25 mouse cellular contexts compared by ENCODE assay signal in genomic region chrX:56416277-56416676, GRCm38 (mm10). TPM values are rescaled to one million over a fixed set of nuclear protein-coding genes. Genes with fewer than 3 reads are reported as not detected.
A peak's percentile ranks its signal among the peaks of the same experiment; 100 is the strongest.
DNase-seq lines count a peak whose midpoint lies in the region; ATAC-seq lines count a peak whose summit lies in the region.
"Had no signal": no experiment of that assay in that cellular context is flagged by ENCODE, and none has a peak within 500 bp of the region (broad histone marks: within the 10 kb centered on the region; RNA-seq: fewer than 3 reads in every experiment).

No protein-coding gene starts in this region.

- no peaks in the 10 kb centered on the region for H3K36me3 ChIP-seq in heart, embryonic 12.5 days
- H3K36me3 ChIP-seq in hindbrain, embryonic 10.5 days = no peaks in the 10 kb centered on the region
- H3K36me3 ChIP-seq: embryonic facial prominence, embryonic 10.5 days; heart, embryonic 13.5 days; hindbrain, embryonic 12.5 days had no signal

- H3K9me3 ChIP-seq in heart, embryonic 12.5 days (replicated peaks) = no peaks in the 10 kb centered on the region
- no peaks in the 10 kb centered on the region for H3K9me3 ChIP-seq in hindbrain, embryonic 10.5 days
- H3K9me3 ChIP-seq: embryonic facial prominence, embryonic 10.5 days; forebrain, embryonic 13.5 days; heart, embryonic 13.5 days; hindbrain, embryonic 12.5 days had no signal

- 0 out of 2 replicates have a peak, but pooled peaks cover 3% of the 10 kb centered on the region for H3K4me1 ChIP-seq in heart, embryonic 12.5 days (replicated peaks)
- H3K4me1 ChIP-seq in hindbrain, embryonic 10.5 days (replicated peaks) = no peaks in the 10 kb centered on the region
- H3K4me1 ChIP-seq: embryonic facial prominence, embryonic 10.5 days; forebrain, embryonic 13.5 days; hindbrain, embryonic 12.5 days had no signal

- H3K9ac ChIP-seq in heart, embryonic 12.5 days = no peak overlapping the region
- H3K9ac ChIP-seq: forebrain, embryonic 13.5 days; forebrain, postnatal 0 days; heart, embryonic 13.5 days; hindbrain, embryonic 12.5 days had no signal

- 53% methylated on average over 3 of the region's 3 CpGs for WGBS in heart, embryonic 12.5 days
- WGBS in hindbrain, embryonic 10.5 days = 81% methylated on average over 3 of the region's 3 CpGs

- H3K27me3 ChIP-seq in heart, embryonic 12.5 days (replicated peaks) = no peaks in the 10 kb centered on the region
- H3K27me3 ChIP-seq in hindbrain, embryonic 10.5 days (ENCODE audit: insufficient read depth, poor library complexity, severe bottlenecking) = no peaks in the 10 kb centered on the region
- H3K27me3 ChIP-seq: forebrain, embryonic 13.5 days; heart, embryonic 13.5 days; hindbrain, embryonic 12.5 days had no signal

- peak; percentile 88 for DNase-seq in heart, adult 11 months
- peak; percentile 17 for DNase-seq in A20 (ENCODE audit: low read depth, low spot score)
- peak; percentile 1 for DNase-seq in skeletal muscle tissue, adult 2 months (ENCODE audit: low read depth, low spot score)
- DNase-seq in hindbrain, embryonic 10.5 days (ENCODE audit: low spot score) = no peak
- DNase-seq in cerebellum, postnatal 4 days (ENCODE audit: low spot score in 2 of 2) = no peak
- DNase-seq: adrenal gland, postnatal 14 days; cerebellum, adult 8-10 months; cerebellum, postnatal 14 days; forebrain, postnatal 0 days; gastrocnemius, postnatal 25 days; heart, postnatal 36 days had no signal

- H3K27ac ChIP-seq in heart, embryonic 12.5 days (ENCODE audit: poor library complexity, severe bottlenecking) = no peak overlapping the region
- H3K27ac ChIP-seq in hindbrain, embryonic 10.5 days = no peak overlapping the region
- H3K27ac ChIP-seq: embryonic facial prominence, embryonic 10.5 days; forebrain, embryonic 13.5 days; heart, embryonic 13.5 days; hindbrain, embryonic 12.5 days had no signal

- H3K4me2 ChIP-seq in heart, embryonic 12.5 days = no peak overlapping the region
- H3K4me2 ChIP-seq: forebrain, embryonic 13.5 days; heart, embryonic 13.5 days; hindbrain, embryonic 12.5 days had no signal

- no peak overlapping the region for H3K4me3 ChIP-seq in heart, embryonic 12.5 days
- no peak overlapping the region for H3K4me3 ChIP-seq in hindbrain, embryonic 10.5 days
- H3K4me3 ChIP-seq: embryonic facial prominence, embryonic 10.5 days; forebrain, embryonic 13.5 days; heart, embryonic 13.5 days; hindbrain, embryonic 12.5 days had no signal

- ATAC-seq in heart, embryonic 12.5 days (ENCODE audit: insufficient number of reproducible peaks, low FRiP score) = no peak
- peak; percentile 50 for ATAC-seq in granulocyte monocyte progenitor cell, adult 5-6 weeks (replicated peaks; ENCODE audit: poor library complexity, severe bottlenecking)
- ATAC-seq: activated CD4-positive, CD25-positive, alpha-beta regulatory T cell, adult 4 months; forebrain, embryonic 13.5 days; forebrain, postnatal 0 days; hindbrain, embryonic 16.5 days; inflammation-experienced regulatory T-cells, adult 6 months; Patski had no signal

RNA-seq across cellular contexts. Expression of gene Gm2174, which starts 31.5 kb away (rescaled TPM):
- polyA plus RNA-seq in heart, embryonic 12.5 days (2016; fragmentation: Nextera tagmentation; extraction: Ambion mirVana) = 2.1 TPM in 1 of 2 replicates, not detected in the other
- 1.9 TPM in 1 of 2 replicates, not detected in the other for total RNA-seq in granulocyte monocyte progenitor cell, adult 5-6 weeks (2014; fragmentation: Nextera tagmentation)
- total RNA-seq in granulocyte monocyte progenitor cell, adult 5-6 weeks (2017) = 30.0 and 112 TPM in 2 replicates
- polyA plus RNA-seq in hindbrain, embryonic 10.5 days (2016; fragmentation: Nextera tagmentation; extraction: Ambion mirVana) = 0.57 and 1.3 TPM in 2 replicates
- total RNA-seq: adrenal gland, adult 18-20 months; adrenal gland, postnatal 14 days; forebrain, postnatal 0 days; gastrocnemius, postnatal 25 days; heart, adult 18-20 months had no signal
- polyA plus RNA-seq: C2C12; hindbrain, embryonic 12.5 days; Patski had no signal

RNA-seq across cellular contexts. Expression of gene Ints6l, which starts 38.4 kb away (rescaled TPM):
- polyA plus RNA-seq in heart, embryonic 12.5 days (2016; fragmentation: Nextera tagmentation; extraction: Ambion mirVana) = 18.1 and 20.1 TPM in 2 replicates
- 39.9 and 96.1 TPM in 2 replicates for total RNA-seq in granulocyte monocyte progenitor cell, adult 5-6 weeks (2014; fragmentation: Nextera tagmentation)
- 48.0 and 62.4 TPM in 2 replicates for total RNA-seq in granulocyte monocyte progenitor cell, adult 5-6 weeks (2017)
- polyA plus RNA-seq in hindbrain, embryonic 10.5 days (2016; fragmentation: Nextera tagmentation; extraction: Ambion mirVana) = 19.4 and 23.9 TPM in 2 replicates

RNA-seq across cellular contexts. Expression of gene Smim10l2a, which starts 41.9 kb away (rescaled TPM):
- 3.6 and 3.7 TPM in 2 replicates for polyA plus RNA-seq in heart, embryonic 12.5 days (2016; fragmentation: Nextera tagmentation; extraction: Ambion mirVana)
- total RNA-seq in granulocyte monocyte progenitor cell, adult 5-6 weeks (2014; fragmentation: Nextera tagmentation) = 1.2 TPM in 2 replicates
- total RNA-seq in granulocyte monocyte progenitor cell, adult 5-6 weeks (2017) = 0.46 and 0.82 TPM in 2 replicates
- polyA plus RNA-seq in hindbrain, embryonic 10.5 days (2016; fragmentation: Nextera tagmentation; extraction: Ambion mirVana) = 4.1 and 4.5 TPM in 2 replicates
- total RNA-seq: heart, postnatal 36 days; MEL had no signal
- polyA plus RNA-seq: C2C12 had no signal

Comparison
In these comparisons a context has a peak if more than half of its experiments do, and no peak if none do; other contexts are left out.
1. DNase-seq: peak in heart, adult 11 months (single experiment), A20 (single experiment) and skeletal muscle tissue, adult 2 months (single experiment); none in hindbrain, embryonic 10.5 days (single experiment) and cerebellum, postnatal 4 days (0 of 2).